Mouse (Mus musculus): ENCODE measurements around the gene Spint4. TPM values are rescaled to one million over a fixed set of nuclear protein-coding genes. Genes with fewer than 3 reads are reported as not detected.

The Spint4 gene
- total and polyA plus RNA-seq, 3 experiments = 0.16 TPM; not detected in 2

DNA sequence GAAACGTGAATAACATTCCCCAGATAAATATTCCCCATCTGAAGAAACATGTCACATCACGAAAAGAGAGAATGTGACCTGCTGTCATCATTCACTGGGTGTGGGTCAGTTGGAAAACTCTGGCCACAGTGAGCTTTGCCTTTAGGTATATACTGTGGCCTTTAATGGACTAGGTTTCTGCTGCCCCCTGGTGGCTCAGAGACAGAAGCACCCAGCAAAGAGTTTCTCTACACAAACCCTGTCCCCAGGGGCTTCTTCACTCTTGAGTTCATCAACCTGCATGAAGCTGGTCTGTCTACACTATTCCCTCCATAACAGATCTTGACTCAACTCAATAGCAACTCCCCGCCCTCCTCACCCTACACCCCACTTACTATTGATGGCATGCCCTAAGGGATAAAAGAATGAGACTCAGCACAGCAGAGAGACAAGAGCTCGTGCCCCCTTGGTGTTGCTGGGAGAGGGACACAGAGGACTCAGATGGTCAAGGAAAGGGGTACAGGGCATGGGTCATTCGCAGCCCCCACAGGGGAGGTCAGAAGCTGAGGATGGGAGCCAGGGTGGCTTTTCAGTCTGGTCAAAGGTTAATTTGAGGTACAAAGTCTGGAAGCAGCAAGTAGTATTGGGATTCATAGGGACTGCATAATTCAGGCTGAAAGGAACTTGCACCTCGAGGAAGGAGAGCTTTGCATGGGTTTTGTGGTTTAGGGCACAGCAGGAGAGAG lies 27.8 kb downstream of the Spint4 start:
- DNase-seq (ENCODE audit: low spot score) (peak; percentile 40), ATAC-seq (ENCODE audit: extremely low read depth, insufficient number of reproducible peaks, low FRiP score, poor library complexity, severe bottlenecking) (0 out of 2 replicates have a peak, but pooled peaks have one; percentile 34)
- TF ChIP-seq TAL1 (conservative IDR thresholded peaks at IDR 0.05; ENCODE audit: low read depth, low read length) (no peak), GATA1 (IDR thresholded peaks at IDR 0.05; ENCODE audit: borderline replicate concordance, low read length) (no peak), CTCF (IDR thresholded peaks at IDR 0.05; ENCODE audit: low read depth, low read length) (no peak), GATA2 (IDR thresholded peaks at IDR 0.05; ENCODE audit: borderline replicate concordance, low read depth, low read length) (no peak)

GRCm38 (mm10) chr2:164731719-164732118 lies 33.4 kb downstream of the Spint4 start:
- H3K36me3 ChIP-seq (replicated peaks) = no peaks in the 10 kb centered on the region
- TF ChIP-seq GATA1 (IDR thresholded peaks at IDR 0.05; ENCODE audit: borderline replicate concordance, low read length) = no peak
- TF ChIP-seq GATA2 (IDR thresholded peaks at IDR 0.05; ENCODE audit: borderline replicate concordance, low read depth, low read length) = no peak
- no peak for TF ChIP-seq CTCF (IDR thresholded peaks at IDR 0.05; ENCODE audit: low read depth, low read length)
- TF ChIP-seq POLR2AphosphoS5 (IDR thresholded peaks at IDR 0.05; ENCODE audit: insufficient replicate concordance, low read depth, low read length) = no peak
- TF ChIP-seq TAL1 (conservative IDR thresholded peaks at IDR 0.05; ENCODE audit: low read depth, low read length) = no peak
- H3K9me3 ChIP-seq (replicated peaks) = no peaks in the 10 kb centered on the region
- H3K4me3 ChIP-seq (ENCODE audit: low read depth, low read length) = no peak overlapping the region
- ATAC-seq (ENCODE audit: extremely low read depth, insufficient number of reproducible peaks, low FRiP score, poor library complexity, severe bottlenecking) (no peak), DNase-seq (ENCODE audit: low spot score) (no peak)
- H3K4me1 ChIP-seq (ENCODE audit: insufficient read depth, low read depth, low read length) = no peaks in the 10 kb centered on the region
- H3K27me3 ChIP-seq (ENCODE audit: insufficient read depth, low read length) = peaks cover 16% of the 10 kb centered on the region

More for the DNA sequence above, 27.8 kb downstream of the Spint4 start:
- H3K36me3 ChIP-seq (replicated peaks) = no peaks in the 10 kb centered on the region
- no peaks in the 10 kb centered on the region for H3K9me3 ChIP-seq (replicated peaks)
- no peak overlapping the region for H3K4me3 ChIP-seq (ENCODE audit: low read depth, low read length)
- H3K27me3 ChIP-seq (ENCODE audit: insufficient read depth, low read length) = peaks cover 3% of the 10 kb centered on the region
- no peaks in the 10 kb centered on the region for H3K4me1 ChIP-seq (ENCODE audit: insufficient read depth, low read depth, low read length)

DNA sequence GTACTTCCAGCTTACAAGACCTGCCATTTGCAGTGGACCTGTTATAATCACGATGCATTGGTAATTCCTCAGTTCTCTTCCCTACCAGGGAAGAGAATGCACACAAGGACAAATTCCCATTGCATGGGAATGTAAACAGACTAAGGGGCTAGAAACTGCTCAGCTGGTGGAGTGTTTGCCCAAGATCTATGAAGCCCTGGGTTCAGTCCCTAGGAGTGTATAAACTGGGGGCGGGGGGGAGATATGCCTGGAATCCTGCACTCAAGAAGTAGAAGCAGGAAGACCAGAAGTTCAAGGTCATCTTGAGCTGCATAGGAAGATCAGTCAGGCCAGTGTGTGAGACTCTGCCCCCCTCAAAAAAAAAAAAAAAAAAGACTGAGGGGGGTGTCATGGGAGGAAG lies 35.0 kb downstream of the Spint4 start:
- Histone ChIP-seq H3K27me3 (ENCODE audit: insufficient read depth, low read length) (peaks cover 16% of the 10 kb centered on the region), H3K36me3 (replicated peaks) (no peaks in the 10 kb centered on the region), H3K9me3 (replicated peaks) (no peaks in the 10 kb centered on the region), H3K4me1 (ENCODE audit: insufficient read depth, low read depth, low read length) (no peaks in the 10 kb centered on the region), H3K4me3 (ENCODE audit: low read depth, low read length) (no peak overlapping the region)
- ATAC-seq (ENCODE audit: extremely low read depth, insufficient number of reproducible peaks, low FRiP score, poor library complexity, severe bottlenecking) (no peak), DNase-seq (ENCODE audit: low spot score) (no peak)
- TF ChIP-seq GATA2 (IDR thresholded peaks at IDR 0.05; ENCODE audit: borderline replicate concordance, low read depth, low read length) = no peak
- no peak for TF ChIP-seq CTCF (IDR thresholded peaks at IDR 0.05; ENCODE audit: low read depth, low read length)
- TF ChIP-seq POLR2AphosphoS5 (IDR thresholded peaks at IDR 0.05; ENCODE audit: insufficient replicate concordance, low read depth, low read length) = no peak
- TF ChIP-seq GATA1 (IDR thresholded peaks at IDR 0.05; ENCODE audit: borderline replicate concordance, low read length) = no peak
- no peak for TF ChIP-seq TAL1 (conservative IDR thresholded peaks at IDR 0.05; ENCODE audit: low read depth, low read length)

DNA sequence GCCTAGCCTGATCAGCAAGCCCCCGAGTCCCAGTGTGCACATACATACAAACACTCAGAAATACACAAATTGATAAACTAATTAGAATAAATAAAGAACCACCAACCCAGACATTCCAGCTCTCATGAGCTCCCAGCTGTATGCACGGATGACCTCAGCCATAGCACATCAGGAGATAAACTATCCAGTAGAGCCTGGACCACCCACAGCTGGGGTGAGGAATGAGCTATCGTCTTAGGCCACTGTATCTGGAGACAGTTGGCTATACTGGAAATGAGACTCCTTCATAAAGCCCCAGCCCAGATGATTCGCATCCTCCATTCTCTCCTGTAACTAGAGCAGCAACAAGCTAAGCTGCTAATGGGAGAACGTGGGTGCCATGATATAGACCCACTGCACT lies 36.5 kb downstream of the Spint4 start:
- Histone ChIP-seq H3K27me3 (ENCODE audit: insufficient read depth, low read length) (peaks cover 17% of the 10 kb centered on the region), H3K9me3 (replicated peaks) (no peaks in the 10 kb centered on the region), H3K4me3 (ENCODE audit: low read depth, low read length) (no peak overlapping the region), H3K4me1 (ENCODE audit: insufficient read depth, low read depth, low read length) (no peaks in the 10 kb centered on the region), H3K36me3 (replicated peaks) (no peaks in the 10 kb centered on the region)
- TF ChIP-seq POLR2AphosphoS5 (IDR thresholded peaks at IDR 0.05; ENCODE audit: insufficient replicate concordance, low read depth, low read length) (no peak), TAL1 (conservative IDR thresholded peaks at IDR 0.05; ENCODE audit: low read depth, low read length) (no peak), GATA1 (IDR thresholded peaks at IDR 0.05; ENCODE audit: borderline replicate concordance, low read length) (no peak), GATA2 (IDR thresholded peaks at IDR 0.05; ENCODE audit: borderline replicate concordance, low read depth, low read length) (no peak), CTCF (IDR thresholded peaks at IDR 0.05; ENCODE audit: low read depth, low read length) (no peak)
- ATAC-seq (ENCODE audit: extremely low read depth, insufficient number of reproducible peaks, low FRiP score, poor library complexity, severe bottlenecking) = no peak
- DNase-seq (ENCODE audit: low spot score) = no peak

GRCm38 (mm10) chr2:164735446-164735845 lies 37.1 kb downstream of the Spint4 start:
- Histone ChIP-seq H3K4me3 (ENCODE audit: low read depth, low read length) (no peak overlapping the region), H3K27me3 (ENCODE audit: insufficient read depth, low read length) (peaks cover 21% of the 10 kb centered on the region)
- no peak for ATAC-seq (ENCODE audit: extremely low read depth, insufficient number of reproducible peaks, low FRiP score, poor library complexity, severe bottlenecking)

DNA sequence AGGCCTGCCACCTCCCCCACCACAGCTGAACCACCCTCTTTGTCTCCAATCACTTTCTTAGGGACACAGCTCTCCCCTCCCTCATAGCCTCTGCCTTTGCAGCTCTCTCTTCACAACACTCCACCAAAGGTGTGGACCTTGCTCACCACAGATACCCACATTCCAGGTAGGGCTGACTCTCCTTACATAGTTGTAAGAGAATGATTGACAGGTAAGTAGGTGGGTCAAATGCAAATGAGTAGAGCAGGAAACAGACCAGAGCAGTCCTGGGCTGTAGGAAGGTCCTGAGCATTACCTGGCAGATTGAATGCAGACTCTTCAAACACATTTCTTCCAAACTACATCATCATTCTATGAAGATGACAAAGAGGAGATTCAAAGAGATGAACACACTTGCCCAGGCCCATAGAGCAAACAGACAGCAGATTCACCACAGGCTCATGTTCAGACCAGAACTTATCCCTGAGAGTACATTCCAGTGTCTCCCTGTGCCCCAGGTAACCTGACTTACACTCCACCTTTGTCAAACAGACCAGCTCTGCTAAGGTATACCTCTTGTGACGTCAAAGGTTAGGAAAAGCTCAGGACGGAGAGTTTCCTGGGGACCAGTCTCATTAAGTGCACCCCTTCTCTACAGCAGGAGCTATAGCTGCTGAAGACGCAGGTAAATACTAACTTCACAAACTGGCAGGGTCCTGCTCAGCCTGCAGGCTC lies 39.2 kb downstream of the Spint4 start:
- H3K4me1 ChIP-seq (ENCODE audit: insufficient read depth, low read depth, low read length) = no peaks in the 10 kb centered on the region
- H3K4me3 ChIP-seq (ENCODE audit: low read depth, low read length) = no peak overlapping the region
- DNase-seq (ENCODE audit: low spot score) (no peak), ATAC-seq (ENCODE audit: extremely low read depth, insufficient number of reproducible peaks, low FRiP score, poor library complexity, severe bottlenecking) (no peak)
- TF ChIP-seq GATA2 (IDR thresholded peaks at IDR 0.05; ENCODE audit: borderline replicate concordance, low read depth, low read length) = no peak
- no peak for TF ChIP-seq POLR2AphosphoS5 (IDR thresholded peaks at IDR 0.05; ENCODE audit: insufficient replicate concordance, low read depth, low read length)
- TF ChIP-seq TAL1 (conservative IDR thresholded peaks at IDR 0.05; ENCODE audit: low read depth, low read length) = no peak
- no peak for TF ChIP-seq CTCF (IDR thresholded peaks at IDR 0.05; ENCODE audit: low read depth, low read length)
- TF ChIP-seq GATA1 (IDR thresholded peaks at IDR 0.05; ENCODE audit: borderline replicate concordance, low read length) = no peak
- H3K9me3 ChIP-seq (replicated peaks) = no peaks in the 10 kb centered on the region
- H3K36me3 ChIP-seq (replicated peaks) = no peaks in the 10 kb centered on the region
- H3K27me3 ChIP-seq (ENCODE audit: insufficient read depth, low read length) = peaks cover 23% of the 10 kb centered on the region

More at GRCm38 (mm10) chr2:164735446-164735845, 37.1 kb downstream of the Spint4 start:
- no peak for DNase-seq (ENCODE audit: low spot score)
- Histone ChIP-seq H3K4me1 (ENCODE audit: insufficient read depth, low read depth, low read length) (no peaks in the 10 kb centered on the region), H3K36me3 (replicated peaks) (no peaks in the 10 kb centered on the region), H3K9me3 (replicated peaks) (no peaks in the 10 kb centered on the region)
- no peak for TF ChIP-seq GATA2 (IDR thresholded peaks at IDR 0.05; ENCODE audit: borderline replicate concordance, low read depth, low read length)
- TF ChIP-seq TAL1 (conservative IDR thresholded peaks at IDR 0.05; ENCODE audit: low read depth, low read length) = no peak
- TF ChIP-seq GATA1 (IDR thresholded peaks at IDR 0.05; ENCODE audit: borderline replicate concordance, low read length) = no peak
- TF ChIP-seq POLR2AphosphoS5 (IDR thresholded peaks at IDR 0.05; ENCODE audit: insufficient replicate concordance, low read depth, low read length) = no peak
- TF ChIP-seq CTCF (IDR thresholded peaks at IDR 0.05; ENCODE audit: low read depth, low read length) = no peak

Measured in G1E (cell line).